Mouse (Mus musculus) olfactory bulb, adult 2 months (tissue): ENCODE measurements around the gene Adprh.

Experiments
- CTCF ChIP-seq: fragments of 200-500 bp; IDR thresholded peaks from 2 replicates; pipeline ENCODE4 v1.5.1; 2012; ENCODE audit warnings: low read depth, mild to moderate bottlenecking, low read length, moderate library complexity; ENCODE audit not compliant: insufficient read depth
- POLR2A ChIP-seq: fragments of 200-500 bp; IDR thresholded peaks from 2 replicates; pipeline ENCODE4 v1.6.1; 2012; ENCODE audit warnings: mild to moderate bottlenecking, low read depth, low read length, moderate library complexity; ENCODE audit not compliant: insufficient read depth

DNA sequence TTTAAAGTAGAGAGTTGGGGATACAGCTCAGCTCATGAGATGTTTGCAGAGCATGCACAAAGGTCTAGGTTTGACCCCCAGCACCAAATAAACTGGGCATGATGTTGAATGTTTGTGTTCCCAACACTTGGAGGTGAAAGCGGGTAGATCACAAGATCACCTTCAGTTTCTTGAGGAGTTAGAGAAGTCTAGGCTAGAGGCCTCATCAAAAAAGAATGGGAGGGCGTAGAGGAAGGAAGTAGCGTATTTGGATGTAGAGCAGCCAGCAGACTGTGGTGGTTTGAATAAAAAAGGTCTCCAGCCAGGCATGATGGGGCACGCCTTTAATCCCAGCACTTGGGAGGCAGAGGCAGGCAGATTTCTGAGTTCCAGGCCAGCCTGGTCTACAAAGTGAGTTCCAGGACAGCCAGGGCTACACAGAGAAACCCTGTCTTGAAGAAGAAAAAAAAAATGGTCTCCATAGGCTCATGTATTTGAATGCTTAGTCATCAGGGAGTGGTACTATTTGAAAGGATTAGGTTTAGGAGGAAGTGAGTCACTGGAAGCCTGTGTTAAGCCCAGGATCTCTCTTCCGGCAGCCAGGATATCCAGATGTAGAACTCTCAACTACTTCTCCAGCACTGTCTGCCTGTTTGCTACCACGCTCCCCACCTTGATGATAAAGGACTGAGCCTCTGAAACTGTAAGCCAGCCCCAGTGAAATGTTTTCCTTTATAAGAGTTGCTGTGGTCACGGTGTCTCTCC, 8.6 kb downstream of the Adprh start:
- TF ChIP-seq POLR2A (no peak), CTCF (no peak)
